Mouse (Mus musculus) kidney, embryonic 14.5 days (tissue): ENCODE measurements at regions not wholly inside any gene's neighbourhood (a gene's known extent, or its start where the extent isn't known, plus 50 kb on each side); places are given as distances from the start of the nearest gene placed in this dataset.

Experiments
- ATAC-seq: fragments of 200-750 bp; cut with Nextera tagmentation; 2 replicates; pipeline ENCODE4 v1.8.0; 2017; ENCODE audit warnings: moderate number of reproducible peaks, mild to moderate bottlenecking, moderate TSS enrichment, moderate library complexity; ENCODE audit not compliant: low FRiP score, low TSS enrichment
- H3K27ac ChIP-seq: fragments of 300-500 bp; sonication (generic); 2 replicates; pipeline ENCODE4 v1.5.1; 2014; ENCODE audit warnings: low read depth, mild to moderate bottlenecking, low read length, moderate library complexity, mixed read lengths
- H3K27me3 ChIP-seq: fragments of 300-500 bp; sonication (generic); 2 replicates; pipeline ENCODE4 v1.6.1; 2014; ENCODE audit warnings: mild to moderate bottlenecking, low read length; ENCODE audit not compliant: control insufficient read depth, insufficient read depth
- H3K36me3 ChIP-seq: fragments of 300-500 bp; sonication (generic); 2 replicates; pipeline ENCODE4 v1.6.1; 2014; ENCODE audit warnings: low read length, mixed read lengths; ENCODE audit not compliant: control insufficient read depth, insufficient read depth
- H3K4me1 ChIP-seq: fragments of 300-500 bp; sonication (generic); 2 replicates; pipeline ENCODE4 v1.6.1; 2014; ENCODE audit warnings: low read length, mixed read lengths; ENCODE audit not compliant: control insufficient read depth, insufficient read depth
- H3K4me2 ChIP-seq: fragments of 300-500 bp; sonication (generic); replicated peaks from 2 replicates; pipeline ENCODE4 v1.6.1; 2014; ENCODE audit warnings: low read depth, mild to moderate bottlenecking, low read length
- H3K4me3 ChIP-seq: fragments of 300-500 bp; sonication (generic); 2 replicates; pipeline ENCODE4 v1.5.1; 2014; ENCODE audit warnings: mild to moderate bottlenecking, low read length
- H3K9ac ChIP-seq: fragments of 300-500 bp; sonication (generic); 2 replicates; pipeline ENCODE4 v1.6.1; 2014; ENCODE audit warnings: low read depth, mild to moderate bottlenecking, low read length, moderate library complexity
- H3K9me3 ChIP-seq: fragments of 300-500 bp; sonication (generic); 2 replicates; pipeline ENCODE4 v1.6.1; 2016; ENCODE audit warnings: low read length; ENCODE audit not compliant: control insufficient read depth
- WGBS: fragments of 180-500 bp; shearing (Covaris S2); extraction: QIAGEN DNeasy Blood & Tissue Kit; methylation state at CpG from one replicate; pipeline ENCODE4 v1.1.7; 2014; 5-methylcytosine and 5-hydroxymethylcytosine counted together

DNA sequence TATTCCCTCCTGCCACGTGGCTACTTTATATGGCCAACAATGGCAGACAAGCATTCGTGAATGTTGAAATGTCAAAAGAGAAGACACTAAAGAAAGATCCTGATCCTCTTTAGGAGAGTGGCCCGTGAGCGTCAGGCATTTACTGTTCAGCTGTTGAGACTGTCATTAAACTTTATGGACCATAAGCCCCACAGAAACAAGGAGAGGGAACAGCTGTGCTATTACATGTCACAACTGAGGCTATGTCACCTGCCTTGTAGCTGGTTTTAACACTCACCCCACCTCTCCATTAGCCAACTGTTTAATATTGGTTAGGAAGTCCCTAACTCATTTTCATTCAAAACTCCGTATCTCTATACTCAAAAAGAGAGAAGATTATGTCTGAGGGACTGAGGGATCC lies 76.3 kb upstream of the 4932438A13Rik start:
- Histone ChIP-seq H3K4me1 (no peaks in the 10 kb centered on the region), H3K36me3 (no peaks in the 10 kb centered on the region), H3K4me3 (no peak overlapping the region), H3K4me2 (no peak overlapping the region), H3K27ac (no peak overlapping the region), H3K9me3 (no peaks in the 10 kb centered on the region), H3K27me3 (no peaks in the 10 kb centered on the region), H3K9ac (no peak overlapping the region)
- WGBS, result 31% methylated on average over 5 of the region's 5 CpGs
- ATAC-seq, result peak; percentile 79; the same call in 1 of the 2 replicates

DNA sequence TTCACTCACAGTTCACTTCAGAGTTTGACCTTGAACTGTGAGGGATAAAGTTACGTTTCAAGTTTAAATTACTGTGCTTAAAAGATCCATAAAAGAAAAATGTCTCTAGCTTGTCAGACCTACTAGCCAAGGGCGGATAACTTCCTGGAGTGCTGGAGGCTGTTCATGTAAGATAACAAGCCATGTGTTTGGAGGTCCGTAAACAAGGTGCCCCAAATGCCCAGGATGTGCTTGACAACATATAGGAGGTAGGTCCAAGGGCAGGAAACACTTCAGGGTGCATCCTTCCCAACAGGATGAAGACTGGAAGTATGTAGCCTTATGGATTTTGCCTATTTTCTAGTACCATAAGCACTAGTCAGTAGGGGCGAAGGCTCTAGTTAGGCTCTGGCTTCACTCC lies 72.7 kb upstream of the 4932438A13Rik start:
- H3K9me3 ChIP-seq, result no peaks in the 10 kb centered on the region
- H3K27me3 ChIP-seq, result no peaks in the 10 kb centered on the region
- H3K4me1 ChIP-seq, result no peaks in the 10 kb centered on the region
- ATAC-seq, result peak; percentile 64; the same call in 1 of the 2 replicates
- 53% methylated on average over 4 of the region's 4 CpGs for WGBS
- no peak overlapping the region for H3K27ac ChIP-seq
- H3K4me2 ChIP-seq, result no peak overlapping the region
- no peaks in the 10 kb centered on the region for H3K36me3 ChIP-seq
- no peak overlapping the region for H3K9ac ChIP-seq
- no peak overlapping the region for H3K4me3 ChIP-seq

GRCm38 (mm10) chr3:36797025-36797424 lies 65.9 kb upstream of the 4932438A13Rik start:
- 0 out of 2 replicates have a peak overlapping the region, but pooled peaks have one; percentile 30 for H3K27ac ChIP-seq
- peak; percentile 60; the same call in 1 of the 2 replicates for ATAC-seq
- H3K4me3 ChIP-seq, result no peak overlapping the region
- H3K36me3 ChIP-seq, result no peaks in the 10 kb centered on the region
- no peaks in the 10 kb centered on the region for H3K9me3 ChIP-seq
- no peak overlapping the region for H3K4me2 ChIP-seq
- H3K27me3 ChIP-seq, result no peaks in the 10 kb centered on the region
- 23% methylated on average over 4 of the region's 4 CpGs for WGBS
- H3K4me1 ChIP-seq, result 0 out of 2 replicates have a peak, but pooled peaks cover 5% of the 10 kb centered on the region
- H3K9ac ChIP-seq, result no peak overlapping the region

GRCm38 (mm10) chr3:36798160-36798823 lies 64.6 kb upstream of the 4932438A13Rik start:
- no peak overlapping the region for H3K4me2 ChIP-seq
- no peak overlapping the region for H3K4me3 ChIP-seq
- no peaks in the 10 kb centered on the region for H3K27me3 ChIP-seq
- 0 out of 2 replicates have a peak, but pooled peaks cover 5% of the 10 kb centered on the region for H3K4me1 ChIP-seq
- no peaks in the 10 kb centered on the region for H3K36me3 ChIP-seq
- H3K27ac ChIP-seq, result no peak overlapping the region
- no peaks in the 10 kb centered on the region for H3K9me3 ChIP-seq
- H3K9ac ChIP-seq, result no peak overlapping the region
- WGBS, result 61% methylated on average over 13 of the region's 13 CpGs
- no peak for ATAC-seq

DNA sequence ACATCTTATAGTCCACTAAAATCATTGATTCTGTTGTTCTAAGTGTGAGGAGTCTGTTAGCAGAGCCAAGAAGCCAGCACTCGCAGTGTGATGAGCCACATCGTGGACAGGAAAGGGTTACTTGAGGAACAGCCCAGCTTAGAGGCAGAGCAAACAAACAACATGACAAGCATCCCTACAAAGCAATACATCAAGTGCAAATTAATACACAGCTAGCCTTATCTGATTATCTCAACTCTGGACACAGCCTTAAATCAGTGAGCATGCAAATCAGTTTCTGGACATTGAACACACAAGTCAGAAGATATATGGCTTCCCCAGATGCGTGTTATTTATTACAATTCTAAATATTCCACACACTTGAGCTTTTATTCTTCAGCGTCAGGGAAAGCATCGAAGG lies 52.4 kb upstream of the 4932438A13Rik start:
- no peaks in the 10 kb centered on the region for H3K4me1 ChIP-seq
- ATAC-seq, result peak; percentile 62
- H3K27ac ChIP-seq, result no peak overlapping the region
- WGBS, result 44% methylated on average over 5 of the region's 5 CpGs
- H3K9ac ChIP-seq, result no peak overlapping the region
- H3K27me3 ChIP-seq, result no peaks in the 10 kb centered on the region
- no peak overlapping the region for H3K4me3 ChIP-seq
- H3K9me3 ChIP-seq, result no peaks in the 10 kb centered on the region
- H3K36me3 ChIP-seq, result no peaks in the 10 kb centered on the region
- H3K4me2 ChIP-seq, result no peak overlapping the region
